Mouse (Mus musculus): ENCODE data around the gene 9930111J21Rik1.
"Not testable (repeated sequence)": the region's sequence is repeated elsewhere in the genome, so short reads cannot be mapped to it uniquely, and the experiment has no call there.

9930111J21Rik1 gene

DNA sequence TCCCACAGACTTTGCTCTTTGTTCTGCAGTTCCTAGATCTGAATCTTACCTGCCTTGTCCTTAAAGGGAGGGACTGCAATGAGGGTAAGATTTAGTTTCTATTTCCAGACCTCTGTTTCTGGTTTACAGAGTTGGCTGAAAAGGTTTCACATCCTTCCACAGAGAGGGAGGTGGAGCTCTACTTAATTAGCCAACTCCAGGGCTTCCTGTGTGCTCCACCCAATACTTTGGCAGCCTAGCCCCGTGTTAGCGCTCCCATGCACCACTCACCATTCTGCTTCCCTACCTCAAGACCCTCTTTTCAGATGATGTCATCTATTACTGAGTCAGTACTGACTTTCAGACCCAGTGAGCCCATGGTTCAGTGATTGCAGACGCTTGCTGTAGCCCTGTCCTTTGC is at the start of gene 9930111J21Rik1:
TSS of gene 9930111J21Rik1 (minus strand) at position 148 of the 400 bp plus-strand sequence.
- DNase-seq = not testable (repeated sequence)

DNA sequence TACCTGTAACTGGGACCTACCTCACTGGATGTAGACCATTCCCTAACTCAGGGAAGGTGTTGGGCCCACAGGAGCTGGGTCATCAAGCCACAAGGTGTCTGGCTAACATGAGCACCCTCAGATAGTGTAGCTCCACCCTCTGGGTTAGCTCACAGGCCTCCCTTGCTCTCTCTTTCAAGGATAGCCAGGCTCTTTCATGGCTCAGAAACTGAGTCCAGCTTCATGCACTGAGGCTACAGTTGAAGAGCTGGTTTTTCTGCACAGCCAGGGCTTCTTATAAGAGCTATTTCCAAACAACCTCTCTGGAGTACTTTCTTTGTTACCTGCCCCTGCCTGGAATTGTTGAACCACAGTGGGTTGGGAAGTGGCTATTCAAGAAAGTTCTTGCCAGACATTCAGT is 32.9 kb upstream of the 9930111J21Rik1 start:
- DNase-seq = not testable (repeated sequence)

DNA sequence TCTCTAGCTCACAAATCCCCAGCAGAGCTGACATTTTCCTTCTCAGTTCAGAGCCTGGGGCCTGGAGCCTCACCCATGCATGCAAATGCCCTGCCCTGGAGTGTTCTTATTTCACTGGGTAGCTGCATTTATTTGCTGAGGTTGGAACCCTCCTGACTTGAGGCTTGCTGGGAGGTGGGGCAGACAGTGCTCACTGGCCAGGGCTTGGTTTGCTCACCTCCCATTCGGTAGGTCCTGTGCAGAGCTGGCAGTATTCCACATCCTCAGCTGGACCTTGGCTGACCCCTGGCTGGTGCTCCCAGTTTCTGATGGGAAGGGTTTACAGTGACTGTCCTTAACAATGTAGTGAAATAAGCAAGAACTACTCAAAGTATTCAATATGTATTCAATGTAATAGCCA is 27.6 kb upstream of the 9930111J21Rik1 start:
- DNase-seq = not testable (repeated sequence)

DNA sequence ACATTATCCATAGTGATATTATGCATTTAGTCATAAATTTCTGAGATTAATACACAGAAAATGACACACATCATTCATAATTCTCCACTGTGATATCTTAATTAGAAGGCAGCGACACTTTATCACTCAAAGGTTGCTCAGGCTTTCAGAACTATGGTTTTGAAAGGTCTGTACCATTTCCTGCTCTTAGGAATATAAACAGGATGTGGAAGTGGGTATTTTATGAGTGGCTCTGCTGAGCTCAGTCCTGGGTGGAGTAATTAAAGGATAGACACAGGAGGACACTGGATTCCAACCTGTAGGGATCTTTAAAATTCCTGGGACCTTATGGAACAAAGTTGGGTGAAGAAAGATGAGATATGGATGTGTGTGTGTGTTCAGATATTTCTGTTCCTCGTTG is 27.1 kb upstream of the 9930111J21Rik1 start:
- DNase-seq = not testable (repeated sequence)

DNA sequence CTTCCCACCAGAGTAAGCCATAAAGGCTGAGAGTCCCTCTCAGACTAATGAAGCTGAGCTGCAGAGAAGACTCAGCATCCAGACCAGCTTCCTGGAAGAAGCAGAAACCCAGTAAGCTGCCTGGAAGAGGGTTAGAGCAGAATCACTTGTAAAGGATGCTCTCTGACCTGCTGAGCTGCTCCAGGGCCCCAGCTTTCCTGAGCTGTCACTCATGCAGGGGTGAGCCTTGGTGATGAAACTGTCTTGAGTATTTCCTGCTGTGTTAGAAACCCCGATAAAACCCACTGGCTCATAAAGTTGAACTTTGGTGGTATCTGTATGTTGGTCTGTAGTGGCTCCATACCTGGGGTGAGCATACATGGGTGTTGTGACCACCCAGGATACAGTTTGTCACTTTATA is 21.2 kb upstream of the 9930111J21Rik1 start:
- DNase-seq = not testable (repeated sequence)

DNA sequence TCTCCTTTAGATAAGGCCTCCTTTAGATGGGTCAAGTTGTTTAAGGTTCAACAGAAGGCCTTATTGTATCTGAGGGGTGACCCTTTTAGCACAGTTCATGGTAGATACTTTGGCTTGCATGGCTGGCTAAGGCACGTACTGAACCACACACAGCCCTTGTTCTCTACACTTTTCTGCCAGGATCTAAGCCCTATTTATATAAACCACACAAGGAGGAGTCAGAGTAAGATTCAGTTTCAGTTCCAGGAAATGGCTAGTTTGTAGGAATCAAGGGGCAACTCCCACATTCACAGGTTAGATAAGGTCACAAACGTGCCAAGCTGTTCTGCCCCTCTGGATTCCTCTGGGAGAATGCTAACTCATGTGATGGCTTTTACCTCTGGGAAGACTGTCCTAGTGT is 14.8 kb upstream of the 9930111J21Rik1 start, which contains the start of gene Tgtp1:
TSS of gene Tgtp1 (minus strand) at position 155 of the 400 bp plus-strand sequence.
- not testable (repeated sequence) for DNase-seq

DNA sequence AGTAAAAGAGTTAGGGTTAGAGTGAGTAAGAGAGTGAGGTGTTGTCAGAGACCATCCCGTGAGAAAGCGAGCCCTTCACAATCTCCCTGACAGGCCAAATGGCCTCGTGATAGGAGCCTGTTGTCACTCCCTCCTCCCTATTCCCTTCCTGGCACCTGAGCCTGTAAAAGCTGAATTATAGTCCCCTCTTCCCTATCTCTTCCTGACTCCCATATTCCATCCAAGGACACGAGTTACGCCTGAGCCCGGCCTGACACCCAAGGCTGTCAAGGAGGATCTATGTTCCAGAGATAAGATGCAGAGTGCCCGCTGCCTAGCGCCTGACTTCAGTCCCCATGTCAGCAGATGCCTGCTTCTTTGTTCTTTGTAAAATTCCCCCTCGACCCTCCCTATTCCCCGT is 14.1 kb upstream of the 9930111J21Rik1 start:
- DNase-seq = not testable (repeated sequence)

DNA sequence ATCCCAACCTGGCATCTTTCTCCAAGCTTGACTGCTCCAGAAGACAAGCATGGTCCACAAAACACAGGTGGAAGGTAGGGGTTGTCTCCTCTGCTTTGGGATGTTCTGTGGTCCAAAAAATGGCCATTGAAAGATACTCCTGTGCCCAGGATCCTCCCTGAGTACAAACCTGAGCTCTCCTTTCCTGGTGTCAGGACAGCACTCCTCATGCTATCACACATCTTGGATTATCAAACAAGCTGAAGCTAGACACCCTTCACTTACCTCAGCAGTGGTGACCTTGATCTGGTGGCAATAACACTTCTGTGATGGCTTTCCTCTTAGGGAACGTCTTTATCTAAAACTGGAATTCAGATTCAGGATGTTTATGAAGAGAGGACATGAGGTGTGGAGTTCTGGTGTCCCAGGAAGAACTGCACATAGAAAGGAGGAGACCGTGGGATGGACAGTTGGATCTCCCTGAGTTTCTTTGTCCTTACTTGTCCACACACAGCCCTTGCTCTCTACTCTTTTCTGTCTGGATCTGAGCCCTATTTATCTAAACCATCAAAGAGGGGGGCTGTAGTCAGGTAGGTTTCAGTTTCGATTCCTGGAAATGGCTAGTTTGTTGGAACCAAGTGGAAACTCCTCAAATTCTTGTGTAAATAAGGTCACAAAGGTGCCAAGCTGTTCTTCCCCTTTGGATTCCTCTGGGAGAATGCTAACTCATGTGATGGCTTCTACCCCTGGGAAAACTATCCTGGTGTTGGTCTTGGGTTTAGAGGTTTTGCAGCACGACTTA is 12.7 kb upstream of the 9930111J21Rik1 start, which contains the start of gene Gm12185:
TSS of gene Gm12185 (minus strand) at position 487 of the 781 bp plus-strand sequence.
- DNase-seq = not testable (repeated sequence)

DNA sequence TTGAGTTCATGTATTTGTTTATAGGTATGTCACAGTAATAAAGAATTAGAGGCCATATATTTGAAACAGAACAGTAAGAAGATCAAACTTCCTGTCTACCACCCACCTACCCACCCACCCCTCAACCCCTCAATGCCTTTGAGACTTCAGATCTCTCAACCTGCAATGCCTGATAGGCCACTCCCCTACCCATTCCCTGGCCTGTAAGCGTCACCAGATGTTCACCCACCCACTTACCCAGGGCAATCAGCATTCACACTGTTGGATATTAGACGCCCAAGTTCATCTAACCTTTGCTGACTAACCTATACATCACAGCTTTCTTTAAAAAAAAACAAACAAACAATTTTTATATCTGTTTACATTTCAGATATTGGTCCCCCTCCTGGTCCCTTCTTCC is 10.8 kb upstream of the 9930111J21Rik1 start:
- not testable (repeated sequence) for DNase-seq

DNA sequence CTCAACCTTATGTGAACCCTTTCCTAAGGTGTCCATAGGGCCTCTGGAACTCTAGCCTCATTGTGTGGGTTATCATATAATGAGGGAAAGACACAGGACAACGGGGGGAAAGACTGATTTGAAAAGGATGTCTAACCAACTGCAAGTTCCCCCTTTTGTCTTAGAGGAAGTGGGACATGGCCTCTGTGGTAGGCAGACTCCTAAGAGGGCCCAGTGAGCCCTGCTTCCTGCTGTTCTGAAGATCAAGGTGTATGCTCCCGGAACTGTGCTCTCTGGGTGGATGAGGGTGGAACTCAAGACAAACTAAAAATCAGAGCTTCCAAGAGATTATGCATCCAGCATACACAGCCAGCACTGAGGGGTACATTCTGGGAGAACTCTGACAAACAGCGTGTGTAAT is 9.0 kb upstream of the 9930111J21Rik1 start:
- DNase-seq = not testable (repeated sequence)

DNA sequence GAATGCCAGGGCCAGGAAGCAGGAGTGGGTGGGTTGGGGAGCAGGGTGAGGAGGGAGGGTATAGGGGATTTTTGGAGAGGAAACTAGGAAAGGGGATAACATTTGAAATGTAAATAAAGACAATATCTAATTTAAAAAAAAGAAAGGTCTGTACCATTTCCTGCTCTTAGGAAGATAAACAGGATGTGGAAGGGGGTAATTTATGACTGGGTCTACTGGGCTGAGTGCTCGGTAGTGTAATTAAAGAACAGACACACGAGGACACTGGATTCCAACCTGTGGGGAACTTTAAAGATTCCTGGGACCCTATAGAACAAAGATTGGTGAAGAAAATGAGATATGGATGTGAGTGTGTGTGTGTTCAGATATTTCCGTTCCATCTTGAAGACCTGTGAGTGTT is 3.6 kb upstream of the 9930111J21Rik1 start:
- not testable (repeated sequence) for DNase-seq

DNA sequence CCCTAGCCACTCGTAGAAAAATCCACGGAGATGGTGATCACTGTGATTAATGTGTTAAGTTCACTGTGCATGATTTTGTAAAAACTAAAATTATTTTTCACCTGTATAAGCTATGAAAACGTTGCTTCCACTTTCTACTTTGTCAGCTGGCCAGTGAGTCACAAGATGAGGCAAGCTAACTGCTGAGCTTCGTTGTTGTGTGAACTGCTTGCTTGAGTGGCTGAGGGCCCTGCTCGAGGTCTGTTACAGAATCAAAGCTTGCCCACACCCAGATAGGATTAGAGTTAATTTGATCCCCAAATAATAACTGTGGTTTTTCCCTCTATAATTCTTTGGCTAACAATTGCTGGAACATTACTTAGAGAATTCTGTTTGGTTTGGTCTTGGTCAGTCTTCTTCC is 854 bp upstream of the 9930111J21Rik1 start:
- not testable (repeated sequence) for DNase-seq

DNA sequence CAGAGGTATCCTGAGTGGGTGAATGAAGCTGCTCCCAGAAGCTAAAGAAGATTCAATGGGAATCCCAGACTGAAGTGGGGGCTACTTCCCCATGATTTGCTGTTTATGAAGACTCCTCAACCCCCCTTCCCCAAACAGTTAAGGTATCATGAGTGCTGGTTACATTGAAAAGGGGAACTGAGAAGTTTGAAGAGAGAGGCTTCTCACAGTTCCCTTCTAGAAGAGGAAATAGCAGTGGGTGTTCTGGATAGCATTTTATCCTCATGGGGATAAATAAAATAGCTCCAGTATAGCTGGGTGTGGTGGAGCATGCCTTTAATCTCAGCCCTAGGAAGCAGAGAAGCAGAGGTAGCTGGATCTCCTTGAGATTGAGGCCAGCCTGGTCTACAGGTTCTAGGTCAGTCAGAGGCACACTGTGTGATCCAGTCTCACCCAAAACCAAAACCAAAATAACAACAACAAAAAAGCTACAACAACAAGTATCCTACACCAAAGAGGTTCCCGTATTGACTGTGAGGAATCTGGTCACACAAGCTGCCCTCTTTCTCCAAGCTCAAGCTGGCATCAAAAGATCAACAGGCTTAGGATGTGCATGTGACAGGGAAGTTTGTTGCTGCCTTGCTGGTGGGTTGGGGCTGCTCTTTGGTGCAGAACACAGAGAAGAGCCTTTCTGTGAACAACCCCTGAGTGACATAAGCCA is 808 bp downstream of the 9930111J21Rik1 start, which contains the start of gene Olfr56:
TSS of gene Olfr56 (plus strand) at position 650 of the 700 bp plus-strand sequence.
- not testable (repeated sequence) for DNase-seq

DNA sequence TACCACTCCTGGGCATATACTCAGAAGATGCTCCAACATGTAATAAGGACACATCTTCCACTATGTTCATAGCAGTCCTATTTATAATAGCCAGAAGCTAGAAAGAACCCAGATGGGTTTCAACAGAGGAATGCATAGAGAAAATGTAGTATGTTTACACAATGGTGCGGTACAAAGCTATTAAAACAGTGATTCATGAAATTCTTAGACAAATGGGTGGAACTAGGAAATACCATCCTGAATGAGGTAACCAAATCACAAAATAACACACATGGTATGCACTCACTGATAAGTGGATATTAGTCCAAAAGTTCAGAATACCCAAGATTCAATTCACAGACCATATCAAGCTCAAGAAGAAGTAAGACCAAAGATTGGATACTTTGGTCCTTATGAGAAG is 4.5 kb downstream of the 9930111J21Rik1 start:
- DNase-seq = not testable (repeated sequence)

DNA sequence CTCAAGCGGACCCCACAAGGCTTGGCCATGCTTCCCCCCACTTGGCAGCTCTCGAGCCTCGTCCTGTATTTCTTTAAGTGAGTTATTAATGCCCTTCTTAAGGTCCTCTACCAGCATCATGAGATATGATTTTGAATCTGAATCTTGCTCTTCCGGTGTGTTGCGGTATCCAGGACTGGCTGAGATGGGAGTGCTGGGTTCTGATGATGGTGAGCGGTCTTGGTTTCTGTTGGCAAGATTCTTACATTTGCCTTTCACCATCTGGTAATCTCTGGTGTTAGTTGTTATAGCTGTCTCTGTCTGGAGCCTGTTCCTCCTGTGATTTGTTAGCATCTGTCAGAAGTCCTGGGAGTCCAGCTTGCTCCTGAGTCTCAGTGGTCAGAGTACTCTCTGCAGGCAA is 33.1 kb downstream of the 9930111J21Rik1 start, which contains the start of gene Psme2b:
TSS of gene Psme2b (minus strand) at position 101 of the 400 bp plus-strand sequence.
- not testable (repeated sequence) for DNase-seq

DNA sequence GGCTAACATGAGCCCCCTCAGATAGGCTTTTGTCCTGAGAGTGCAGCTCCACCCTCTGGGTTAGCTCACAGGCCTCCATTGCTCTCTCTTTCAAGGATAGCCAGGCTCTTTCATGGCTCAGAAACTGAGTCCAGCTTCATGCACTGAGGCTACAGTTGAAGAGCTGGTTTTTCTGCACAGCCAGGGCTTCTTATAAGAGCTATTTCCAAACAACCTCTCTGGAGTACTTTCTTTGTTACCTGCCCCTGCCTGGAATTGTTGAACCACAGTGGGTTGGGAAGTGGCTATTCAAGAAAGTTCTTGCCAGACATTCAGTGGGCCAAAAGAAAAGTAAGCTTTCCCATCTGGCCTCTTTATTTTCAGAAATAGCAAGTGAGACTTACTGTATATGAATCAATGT is 39.9 kb downstream of the 9930111J21Rik1 start:
- DNase-seq = not testable (repeated sequence)

DNA sequence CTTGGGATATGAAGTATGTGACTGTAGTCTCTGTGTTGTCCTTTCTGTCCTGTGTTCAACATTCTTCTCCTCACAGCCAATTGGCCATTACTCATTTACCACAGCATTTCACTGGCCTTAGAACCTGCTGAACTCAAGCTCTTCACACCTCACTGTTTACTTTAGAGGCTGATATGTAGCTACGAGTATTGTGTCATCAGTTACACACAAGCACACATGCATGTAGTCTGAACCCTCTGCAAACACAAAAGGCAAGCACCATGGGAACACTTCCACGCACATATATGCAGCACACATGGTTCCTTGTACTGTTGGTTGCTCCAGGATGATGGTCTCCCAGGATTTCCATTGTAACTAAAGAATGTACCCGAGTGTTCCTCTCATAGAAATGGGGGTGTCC is 43.9 kb downstream of the 9930111J21Rik1 start:
- not testable (repeated sequence) for DNase-seq

DNA sequence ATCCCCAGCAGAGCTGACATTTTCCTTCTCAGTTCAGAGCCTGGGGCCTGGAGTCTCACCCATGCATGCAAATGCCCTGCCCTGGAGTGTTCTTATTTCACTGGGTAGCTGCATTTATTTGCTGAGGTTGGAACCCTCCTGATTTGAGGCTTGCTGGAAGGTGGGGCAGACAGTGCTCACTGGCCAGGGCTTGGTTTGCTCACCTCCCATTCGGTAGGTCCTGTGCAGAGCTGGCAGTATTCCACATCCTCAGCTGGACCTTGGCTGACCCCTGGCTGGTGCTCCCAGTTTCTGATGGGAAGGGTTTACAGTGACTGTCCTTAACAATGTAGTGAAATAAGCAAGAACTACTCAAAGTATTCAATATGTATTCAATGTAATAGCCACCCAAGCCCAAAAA is 45.3 kb downstream of the 9930111J21Rik1 start:
- not testable (repeated sequence) for DNase-seq

DNA sequence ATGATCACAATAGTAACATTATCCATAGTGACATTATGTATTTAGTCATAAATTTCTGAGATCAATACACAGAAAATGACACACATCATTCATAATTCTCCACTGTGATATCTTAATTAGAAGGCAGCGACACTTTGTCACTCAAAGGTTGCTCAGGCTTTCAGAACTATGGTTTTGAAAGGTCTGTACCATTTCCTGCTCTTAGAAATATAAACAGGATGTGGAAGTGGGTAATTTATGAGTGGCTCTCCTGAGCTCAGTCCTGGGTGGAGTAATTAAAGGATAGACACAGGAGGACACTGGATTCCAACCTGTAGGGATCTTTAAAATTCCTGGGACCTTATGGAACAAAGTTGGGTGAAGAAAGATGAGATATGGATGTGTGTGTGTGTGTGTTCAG is 45.8 kb downstream of the 9930111J21Rik1 start:
- DNase-seq = not testable (repeated sequence)

DNA sequence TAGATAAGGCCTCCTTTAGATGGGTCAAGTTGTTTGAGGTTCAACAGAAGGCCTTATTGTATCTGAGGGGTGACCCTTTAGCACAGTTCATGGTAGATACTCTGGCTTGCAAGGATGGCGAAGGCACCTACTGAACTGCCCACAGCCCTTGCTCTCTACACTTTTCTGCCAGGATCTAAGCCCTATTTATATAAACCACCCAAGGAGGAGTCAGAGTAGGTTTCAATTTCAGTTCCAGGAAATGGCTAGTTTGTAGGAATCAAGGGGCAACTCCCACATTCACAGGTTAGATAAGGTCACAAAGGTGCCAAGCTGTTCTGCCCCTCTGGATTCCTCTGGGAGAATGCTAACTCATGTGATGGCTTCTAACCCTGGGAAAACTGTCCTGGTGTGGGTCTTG is 51.1 kb downstream of the 9930111J21Rik1 start:
- not testable (repeated sequence) for DNase-seq

DNA sequence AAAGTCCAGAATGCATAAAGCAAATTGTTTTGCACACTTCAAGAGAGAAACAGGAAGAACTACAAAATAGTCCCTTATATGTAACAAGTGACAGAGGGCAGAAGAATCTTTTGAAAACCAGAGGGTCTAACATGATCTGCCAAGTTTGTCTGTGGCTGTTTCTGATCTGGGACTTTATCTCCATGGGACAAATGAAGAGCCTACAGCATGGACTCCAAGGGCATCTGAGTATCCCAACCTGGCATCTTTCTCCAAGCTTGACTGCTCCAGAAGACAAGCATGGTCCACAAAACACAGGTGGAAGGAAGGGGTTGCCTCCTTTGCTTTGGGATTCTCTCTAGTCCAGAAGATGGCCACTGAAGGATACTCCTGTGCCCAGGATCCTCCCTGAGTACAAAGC is 52.8 kb downstream of the 9930111J21Rik1 start:
- DNase-seq = not testable (repeated sequence)

DNA sequence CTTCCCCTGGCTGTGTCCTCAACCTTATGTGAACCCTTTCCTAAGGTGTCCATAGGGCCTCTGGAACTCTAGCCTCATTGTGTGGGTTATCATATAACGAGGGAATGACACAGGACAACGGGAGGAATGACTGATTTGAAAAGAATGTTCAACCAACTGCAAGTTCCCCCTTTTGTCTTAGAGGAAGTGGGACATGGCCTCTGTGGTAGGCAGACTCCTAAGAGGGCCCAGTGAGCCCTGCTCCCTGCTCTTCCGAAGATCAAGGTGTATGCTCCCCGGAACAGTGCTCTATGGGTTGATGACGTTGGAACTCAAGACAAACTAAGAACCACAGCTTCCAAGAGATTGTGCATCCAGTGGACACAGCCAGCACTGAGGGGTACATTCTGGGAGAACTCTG is 55.4 kb downstream of the 9930111J21Rik1 start:
- not testable (repeated sequence) for DNase-seq

DNA sequence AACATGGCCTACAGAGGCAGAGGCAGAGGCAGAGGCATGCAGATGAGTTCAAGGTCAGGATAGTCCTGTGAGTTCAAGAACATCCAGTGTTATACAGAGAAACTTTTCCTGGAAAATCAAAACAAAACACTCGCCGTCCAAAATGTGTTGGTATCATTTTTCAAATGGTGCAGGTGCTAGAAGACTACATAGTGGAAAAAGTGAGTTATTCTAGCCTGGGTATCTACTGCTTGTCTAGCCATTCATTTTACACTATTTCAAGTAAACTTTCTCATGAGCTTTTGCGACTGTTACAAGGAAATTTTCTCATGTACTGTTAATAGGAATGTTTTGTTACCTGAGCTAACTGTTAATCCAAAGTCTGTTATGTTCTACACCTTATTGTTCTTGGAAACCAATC is 60.8 kb downstream of the 9930111J21Rik1 start:
- no peak for DNase-seq

DNA sequence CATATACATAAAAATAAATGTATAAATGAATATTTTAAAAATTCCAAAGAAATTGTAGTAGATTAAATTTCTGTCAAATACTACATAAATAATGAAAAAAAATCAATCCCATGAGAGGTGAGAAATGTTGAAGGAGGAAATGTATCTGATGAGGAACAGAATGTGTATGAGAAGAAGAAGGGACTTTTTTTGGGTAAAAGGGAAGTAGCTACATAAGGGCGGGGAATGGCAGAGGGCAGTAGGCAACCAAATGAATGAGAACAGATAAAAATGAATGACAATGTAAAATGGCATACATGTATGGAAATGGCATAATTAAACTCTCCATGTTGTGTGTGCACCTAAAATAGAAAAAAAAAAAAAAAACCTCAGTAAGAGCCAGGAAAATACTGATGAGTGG is 65.6 kb downstream of the 9930111J21Rik1 start:
- DNase-seq = no peak
